Mouse (Mus musculus): ENCODE results near the gene Wasf2. TPM values are rescaled to one million over a fixed set of nuclear protein-coding genes. Genes with fewer than 3 reads are reported as not detected.

Wasf2 gene
- polyA plus RNA-seq, 1 experiment from 2014 or later: 64.6 TPM

- Histone ChIP-seq H3K27me3 (replicated peaks; ENCODE audit: control insufficient read depth, insufficient read depth, low read length) (no peaks in the 10 kb centered on the region), H3K36me3 (ENCODE audit: control insufficient read depth, insufficient read depth) (0 out of 2 replicates have a peak, but pooled peaks cover 5% of the 10 kb centered on the region), H3K9ac (ENCODE audit: low read depth, low read length) (no peak overlapping the region), H3K4me3 (ENCODE audit: low read depth, low read length) (no peak overlapping the region), H3K4me1 (replicated peaks; ENCODE audit: control insufficient read depth, insufficient read depth, low read length) (no peaks in the 10 kb centered on the region), H3K27ac (ENCODE audit: low read depth, low read length) (no peak overlapping the region), H3K4me2 (replicated peaks; ENCODE audit: low read depth) (no peak overlapping the region), H3K9me3 (ENCODE audit: control insufficient read depth) (no peaks in the 10 kb centered on the region)
- no peak for TF ChIP-seq CTCF (IDR thresholded peaks at IDR 0.05; ENCODE audit: low read depth)
- no peak for ATAC-seq
- 73% methylated on average over 6 of the region's 6 CpGs for WGBS
These were observed 31.9 kb downstream of the Wasf2 start for GRCm38 (mm10) chr4:133162196-133162595.

- Histone ChIP-seq H3K9ac (ENCODE audit: low read depth, low read length) (no peak overlapping the region), H3K27ac (ENCODE audit: low read depth, low read length) (no peak overlapping the region), H3K4me2 (replicated peaks; ENCODE audit: low read depth) (no peak overlapping the region), H3K27me3 (replicated peaks; ENCODE audit: control insufficient read depth, insufficient read depth, low read length) (no peaks in the 10 kb centered on the region), H3K9me3 (ENCODE audit: control insufficient read depth) (no peaks in the 10 kb centered on the region), H3K36me3 (ENCODE audit: control insufficient read depth, insufficient read depth) (peaks cover 5% of the 10 kb centered on the region; the same call in 1 of the 2 replicates), H3K4me3 (ENCODE audit: low read depth, low read length) (no peak overlapping the region), H3K4me1 (replicated peaks; ENCODE audit: control insufficient read depth, insufficient read depth, low read length) (peaks cover 16% of the 10 kb centered on the region)
- 78% methylated on average over 9 of the region's 9 CpGs for WGBS
- ATAC-seq: no peak
- no peak for TF ChIP-seq CTCF (IDR thresholded peaks at IDR 0.05; ENCODE audit: low read depth)
These were observed 36.5 kb downstream of the Wasf2 start for GRCm38 (mm10) chr4:133166773-133167172.

- Histone ChIP-seq H3K36me3 (ENCODE audit: control insufficient read depth, insufficient read depth) (peaks cover 5% of the 10 kb centered on the region; the same call in 1 of the 2 replicates), H3K4me1 (replicated peaks; ENCODE audit: control insufficient read depth, insufficient read depth, low read length) (peaks cover 16% of the 10 kb centered on the region), H3K27ac (ENCODE audit: low read depth, low read length) (peak overlapping the region; percentile 42), H3K4me2 (replicated peaks; ENCODE audit: low read depth) (peak overlapping the region; percentile 10; the same call in 1 of the 2 replicates), H3K9me3 (ENCODE audit: control insufficient read depth) (no peaks in the 10 kb centered on the region), H3K4me3 (ENCODE audit: low read depth, low read length) (no peak overlapping the region), H3K27me3 (replicated peaks; ENCODE audit: control insufficient read depth, insufficient read depth, low read length) (no peaks in the 10 kb centered on the region), H3K9ac (ENCODE audit: low read depth, low read length) (no peak overlapping the region)
- peak; percentile 23; the same call in 1 of the 2 replicates for TF ChIP-seq CTCF (IDR thresholded peaks at IDR 0.05; ENCODE audit: low read depth)
- 53% methylated on average over 10 of the region's 10 CpGs for WGBS
- ATAC-seq: peak; percentile 84
These were observed 39.1 kb downstream of the Wasf2 start for GRCm38 (mm10) chr4:133169237-133170055.

- WGBS: 54% methylated on average over 3 of the region's 3 CpGs
These were observed 39.8 kb downstream of the Wasf2 start for GRCm38 (mm10) chr4:133170056-133170524.

GRCm38 (mm10) chr4:133170616-133171015 lies 40.3 kb downstream of the Wasf2 start:
- no peak overlapping the region for H3K4me2 ChIP-seq (replicated peaks; ENCODE audit: low read depth)
- no peaks in the 10 kb centered on the region; the same call in 1 of the 2 replicates for H3K36me3 ChIP-seq (ENCODE audit: control insufficient read depth, insufficient read depth)
- H3K27ac ChIP-seq (ENCODE audit: low read depth, low read length): no peak overlapping the region

More at GRCm38 (mm10) chr4:133170056-133170524, 39.8 kb downstream of the Wasf2 start:
- Histone ChIP-seq H3K36me3 (ENCODE audit: control insufficient read depth, insufficient read depth) (peaks cover 2% of the 10 kb centered on the region; the same call in 1 of the 2 replicates), H3K9me3 (ENCODE audit: control insufficient read depth) (no peaks in the 10 kb centered on the region), H3K27me3 (replicated peaks; ENCODE audit: control insufficient read depth, insufficient read depth, low read length) (no peaks in the 10 kb centered on the region), H3K9ac (ENCODE audit: low read depth, low read length) (no peak overlapping the region), H3K27ac (ENCODE audit: low read depth, low read length) (peak overlapping the region; percentile 42), H3K4me2 (replicated peaks; ENCODE audit: low read depth) (0 out of 2 replicates have a peak overlapping the region, but pooled peaks have one; percentile 10), H3K4me3 (ENCODE audit: low read depth, low read length) (no peak overlapping the region), H3K4me1 (replicated peaks; ENCODE audit: control insufficient read depth, insufficient read depth, low read length) (peaks cover 16% of the 10 kb centered on the region)
- TF ChIP-seq CTCF (IDR thresholded peaks at IDR 0.05; ENCODE audit: low read depth): no peak
- no peak for ATAC-seq

GRCm38 (mm10) chr4:133172451-133172850 lies 42.1 kb downstream of the Wasf2 start:
- TF ChIP-seq CTCF (IDR thresholded peaks at IDR 0.05; ENCODE audit: low read depth): no peak
- Histone ChIP-seq H3K4me3 (ENCODE audit: low read depth, low read length) (no peak overlapping the region), H3K9ac (ENCODE audit: low read depth, low read length) (no peak overlapping the region), H3K4me2 (replicated peaks; ENCODE audit: low read depth) (no peak overlapping the region), H3K27me3 (replicated peaks; ENCODE audit: control insufficient read depth, insufficient read depth, low read length) (no peaks in the 10 kb centered on the region), H3K36me3 (ENCODE audit: control insufficient read depth, insufficient read depth) (peaks cover 10% of the 10 kb centered on the region; the same call in 1 of the 2 replicates), H3K4me1 (replicated peaks; ENCODE audit: control insufficient read depth, insufficient read depth, low read length) (peaks cover 18% of the 10 kb centered on the region), H3K27ac (ENCODE audit: low read depth, low read length) (no peak overlapping the region), H3K9me3 (ENCODE audit: control insufficient read depth) (no peaks in the 10 kb centered on the region)
- WGBS: 66% methylated on average over 4 of the region's 4 CpGs
- no peak for ATAC-seq

More at GRCm38 (mm10) chr4:133170616-133171015, 40.3 kb downstream of the Wasf2 start:
- Histone ChIP-seq H3K27me3 (replicated peaks; ENCODE audit: control insufficient read depth, insufficient read depth, low read length) (no peaks in the 10 kb centered on the region), H3K9ac (ENCODE audit: low read depth, low read length) (no peak overlapping the region), H3K4me3 (ENCODE audit: low read depth, low read length) (no peak overlapping the region), H3K4me1 (replicated peaks; ENCODE audit: control insufficient read depth, insufficient read depth, low read length) (peaks cover 16% of the 10 kb centered on the region), H3K9me3 (ENCODE audit: control insufficient read depth) (no peaks in the 10 kb centered on the region)
- ATAC-seq: no peak
- no peak for TF ChIP-seq CTCF (IDR thresholded peaks at IDR 0.05; ENCODE audit: low read depth)
